Mouse (Mus musculus) forebrain, embryonic 15.5 days (tissue): ENCODE measurements at regions not wholly inside any gene's neighbourhood (a gene's known extent, or its start where the extent isn't known, plus 50 kb on each side); places are given as distances from the start of the nearest gene placed in this dataset.
"Not testable (repeated sequence)": the region's sequence is repeated elsewhere in the genome, so short reads cannot be mapped to it uniquely, and the experiment has no call there.

Source experiments
- ATAC-seq: fragments of 200-750 bp; cut with Nextera tagmentation; replicated peaks from 2 replicates; pipeline ENCODE4 v1.8.0; 2017; ENCODE audit warnings: mild to moderate bottlenecking, moderate TSS enrichment, moderate library complexity
- H3K27ac ChIP-seq: fragments of 300-500 bp; sonication (generic); replicated peaks from 2 replicates; pipeline ENCODE4 v1.5.1; 2015; ENCODE audit warnings: mild to moderate bottlenecking, inconsistent platforms
- H3K27me3 ChIP-seq: fragments of 300-500 bp; sonication (generic); 2 replicates; pipeline ENCODE4 v1.6.1; 2015; ENCODE audit warnings: inconsistent platforms
- H3K36me3 ChIP-seq: fragments of 300-500 bp; sonication (generic); 2 replicates; pipeline ENCODE4 v1.6.1; 2015; ENCODE audit warnings: mild to moderate bottlenecking, inconsistent platforms
- H3K4me1 ChIP-seq: fragments of 300-500 bp; sonication (generic); 2 replicates; pipeline ENCODE4 v1.6.1; 2015; ENCODE audit warnings: inconsistent platforms
- H3K4me2 ChIP-seq: fragments of 300-500 bp; sonication (generic); replicated peaks from 2 replicates; pipeline ENCODE4 v1.6.1; 2015; ENCODE audit warnings: mild to moderate bottlenecking, inconsistent platforms
- H3K4me3 ChIP-seq: fragments of 300-500 bp; sonication (generic); 2 replicates; pipeline ENCODE4 v1.5.1; 2015; ENCODE audit warnings: mild to moderate bottlenecking, inconsistent platforms
- H3K9ac ChIP-seq: fragments of 300-500 bp; sonication (generic); replicated peaks from 2 replicates; pipeline ENCODE4 v1.6.1; 2015; ENCODE audit warnings: mild to moderate bottlenecking, inconsistent platforms
- H3K9me3 ChIP-seq: fragments of 300-500 bp; sonication (generic); 2 replicates; pipeline ENCODE4 v1.6.1; 2016; ENCODE audit warnings: inconsistent platforms
- WGBS: fragments of 180-500 bp; shearing (Covaris S2); methylation state at CpG from one replicate; pipeline ENCODE4 v1.1.7; 2015; ENCODE audit warnings: mixed read lengths; 5-methylcytosine and 5-hydroxymethylcytosine counted together

GRCm38 (mm10) chr4:69576256-69576655 is 622.1 kb upstream of the Brinp1 start:
- H3K4me3 ChIP-seq: no peak overlapping the region
- WGBS: 53% methylated on average over 3 of the region's 3 CpGs
- no peaks in the 10 kb centered on the region for H3K27me3 ChIP-seq
- H3K27ac ChIP-seq: no peak overlapping the region
- no peak for ATAC-seq
- no peaks in the 10 kb centered on the region for H3K9me3 ChIP-seq
- no peak overlapping the region for H3K4me2 ChIP-seq
- no peaks in the 10 kb centered on the region for H3K36me3 ChIP-seq
- no peaks in the 10 kb centered on the region for H3K4me1 ChIP-seq
- H3K9ac ChIP-seq: no peak overlapping the region

- H3K9ac ChIP-seq: no peak overlapping the region
- H3K27me3 ChIP-seq: no peaks in the 10 kb centered on the region
- no peaks in the 10 kb centered on the region for H3K9me3 ChIP-seq
- ATAC-seq: no peak
- no peak overlapping the region for H3K27ac ChIP-seq
- no peaks in the 10 kb centered on the region for H3K4me1 ChIP-seq
- H3K4me3 ChIP-seq: no peak overlapping the region
- no peaks in the 10 kb centered on the region for H3K36me3 ChIP-seq
- 89% methylated on average over 2 of the region's 2 CpGs for WGBS
- no peak overlapping the region for H3K4me2 ChIP-seq
Observed at GRCm38 (mm10) chr4:69548104-69548503, 593.9 kb upstream of the Brinp1 start.

DNA sequence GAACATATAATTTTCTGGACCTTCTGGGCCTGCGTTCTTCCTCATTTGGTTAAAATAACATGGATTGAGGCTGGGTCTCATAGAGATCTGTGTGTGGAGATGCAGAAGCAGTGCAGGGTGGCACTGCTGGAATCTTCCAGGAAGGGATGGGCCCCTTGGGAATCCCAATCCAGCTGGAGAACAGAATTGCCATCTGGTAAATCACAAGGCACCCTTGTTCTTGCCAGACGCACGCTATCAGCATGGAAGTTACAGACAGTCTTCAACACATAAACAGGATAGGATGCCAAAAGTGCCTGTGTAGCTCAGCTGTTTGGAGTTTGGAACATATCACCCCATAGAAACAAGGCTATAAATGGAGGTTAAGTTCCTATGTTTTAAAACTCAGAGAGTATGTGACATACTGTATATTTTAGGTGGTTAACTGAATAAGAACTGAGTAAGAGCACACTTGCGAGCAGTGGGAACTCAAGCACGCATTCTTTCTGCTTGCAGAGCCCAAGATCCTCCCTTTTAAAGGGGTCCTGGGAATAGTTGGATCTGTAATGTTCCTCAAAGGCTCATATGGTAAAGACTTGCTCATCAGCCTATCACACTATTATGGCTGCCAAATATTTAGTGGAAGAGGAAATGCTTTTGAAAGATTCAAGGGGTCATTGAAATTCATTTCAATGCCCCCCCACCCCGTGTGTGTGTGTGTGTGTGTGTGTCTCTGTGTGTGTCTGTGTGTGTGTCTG is 584.1 kb upstream of the Brinp1 start:
- Histone ChIP-seq H3K36me3 (no peaks in the 10 kb centered on the region), H3K9me3 (no peaks in the 10 kb centered on the region), H3K4me2 (no peak overlapping the region), H3K9ac (no peak overlapping the region), H3K27ac (peak overlapping the region; percentile 42; the same call in 1 of the 2 replicates), H3K4me1 (no peaks in the 10 kb centered on the region), H3K27me3 (no peaks in the 10 kb centered on the region), H3K4me3 (no peak overlapping the region)
- 73% methylated on average over 6 of the region's 6 CpGs for WGBS
- peak; percentile 96 for ATAC-seq

DNA sequence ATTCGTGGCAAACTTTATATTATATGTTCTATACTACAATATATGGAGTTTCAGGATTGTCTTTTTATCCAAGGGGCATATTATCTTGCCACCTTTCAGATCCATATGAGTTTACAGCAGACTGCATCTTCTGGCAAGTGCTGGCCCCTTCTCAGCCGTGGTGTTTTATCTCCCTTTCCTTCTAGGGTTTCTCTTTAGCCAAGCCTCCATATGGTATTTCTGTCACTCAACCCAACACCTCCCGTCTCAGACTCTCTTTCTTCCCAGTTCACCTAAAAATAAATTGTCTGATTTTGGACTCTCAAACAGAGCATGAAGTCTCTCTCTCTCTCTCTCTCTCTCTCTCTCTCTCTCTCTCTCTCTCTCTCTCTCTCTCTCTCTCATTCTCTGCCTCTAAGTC is 578.9 kb upstream of the Brinp1 start:
- WGBS: 62% methylated on average over 3 of the region's 3 CpGs

GRCm38 (mm10) chr4:69523112-69523511 is 568.9 kb upstream of the Brinp1 start:
- Histone ChIP-seq H3K27me3 (no peaks in the 10 kb centered on the region), H3K4me1 (no peaks in the 10 kb centered on the region), H3K4me3 (no peak overlapping the region), H3K27ac (no peak overlapping the region), H3K36me3 (no peaks in the 10 kb centered on the region), H3K9me3 (no peaks in the 10 kb centered on the region), H3K9ac (no peak overlapping the region), H3K4me2 (no peak overlapping the region)
- ATAC-seq: no peak
- WGBS: 91% methylated on average over 2 of the region's 2 CpGs

More for the DNA sequence above, 578.9 kb upstream of the Brinp1 start:
- Histone ChIP-seq H3K9me3 (no peaks in the 10 kb centered on the region), H3K4me2 (no peak overlapping the region), H3K4me1 (no peaks in the 10 kb centered on the region), H3K27ac (no peak overlapping the region), H3K27me3 (no peaks in the 10 kb centered on the region), H3K36me3 (no peaks in the 10 kb centered on the region), H3K9ac (no peak overlapping the region), H3K4me3 (no peak overlapping the region)
- ATAC-seq: 0 out of 2 replicates have a peak, but pooled peaks have one; percentile 46

- H3K4me2 ChIP-seq: no peak overlapping the region
- ATAC-seq: no peak
- H3K4me3 ChIP-seq: no peak overlapping the region
- H3K9ac ChIP-seq: no peak overlapping the region
- no peaks in the 10 kb centered on the region for H3K4me1 ChIP-seq
- H3K27ac ChIP-seq: no peak overlapping the region
- H3K27me3 ChIP-seq: no peaks in the 10 kb centered on the region
- no peaks in the 10 kb centered on the region for H3K36me3 ChIP-seq
- WGBS: 79% methylated on average over 4 of the region's 4 CpGs
- H3K9me3 ChIP-seq: no peaks in the 10 kb centered on the region
Observed at GRCm38 (mm10) chr4:69508281-69508680, 554.1 kb upstream of the Brinp1 start.

GRCm38 (mm10) chr4:69471200-69471599 is 517.0 kb upstream of the Brinp1 start:
- Histone ChIP-seq H3K27me3 (no peaks in the 10 kb centered on the region), H3K9me3 (no peaks in the 10 kb centered on the region), H3K4me2 (no peak overlapping the region), H3K36me3 (no peaks in the 10 kb centered on the region), H3K4me1 (no peaks in the 10 kb centered on the region; the same call in 1 of the 2 replicates), H3K9ac (no peak overlapping the region), H3K27ac (no peak overlapping the region), H3K4me3 (no peak overlapping the region)
- 79% methylated on average over 1 of the region's 1 CpGs for WGBS
- peak; percentile 46; the same call in 1 of the 2 replicates for ATAC-seq

- no peak for ATAC-seq
- Histone ChIP-seq H3K27ac (no peak overlapping the region), H3K4me2 (no peak overlapping the region), H3K36me3 (no peaks in the 10 kb centered on the region), H3K9ac (no peak overlapping the region), H3K4me1 (no peaks in the 10 kb centered on the region), H3K9me3 (no peaks in the 10 kb centered on the region), H3K4me3 (no peak overlapping the region), H3K27me3 (no peaks in the 10 kb centered on the region)
Observed at GRCm38 (mm10) chr4:69459990-69460389, 505.8 kb upstream of the Brinp1 start.

DNA sequence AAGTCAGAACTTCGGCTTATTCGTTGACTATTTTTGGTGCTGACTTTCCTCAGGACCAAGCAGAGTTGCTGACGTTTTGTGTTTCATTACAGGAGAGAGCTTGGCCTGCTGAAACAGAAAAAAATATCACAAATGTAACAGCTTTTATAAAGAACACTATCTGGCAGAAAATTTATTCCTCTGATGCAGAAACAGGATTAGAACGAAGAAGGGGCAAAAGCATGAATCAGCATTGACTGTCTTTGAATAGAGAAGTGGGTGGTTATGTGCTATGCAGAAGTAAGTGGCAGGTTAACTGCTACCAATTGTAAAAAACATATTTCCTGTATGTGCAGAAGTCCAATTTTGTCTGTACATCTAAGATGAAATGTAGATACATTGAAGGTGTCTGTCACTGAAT is 502.2 kb upstream of the Brinp1 start:
- WGBS: 93% methylated on average over 4 of the region's 4 CpGs

GRCm38 (mm10) chr4:69446161-69446560 is 492.0 kb upstream of the Brinp1 start:
- no peaks in the 10 kb centered on the region for H3K9me3 ChIP-seq
- no peak overlapping the region for H3K4me3 ChIP-seq
- no peak for ATAC-seq

More for the DNA sequence above, 502.2 kb upstream of the Brinp1 start:
- Histone ChIP-seq H3K4me2 (no peak overlapping the region), H3K27me3 (no peaks in the 10 kb centered on the region), H3K9me3 (no peaks in the 10 kb centered on the region), H3K9ac (no peak overlapping the region), H3K36me3 (no peaks in the 10 kb centered on the region), H3K4me3 (no peak overlapping the region), H3K27ac (no peak overlapping the region), H3K4me1 (no peaks in the 10 kb centered on the region)
- no peak for ATAC-seq

GRCm38 (mm10) chr4:69443956-69444355 is 489.8 kb upstream of the Brinp1 start:
- ATAC-seq: no peak
- Histone ChIP-seq H3K4me2 (no peak overlapping the region), H3K9ac (no peak overlapping the region), H3K36me3 (no peaks in the 10 kb centered on the region), H3K4me1 (no peaks in the 10 kb centered on the region), H3K4me3 (no peak overlapping the region), H3K9me3 (no peaks in the 10 kb centered on the region), H3K27ac (no peak overlapping the region), H3K27me3 (no peaks in the 10 kb centered on the region)
- 89% methylated on average over 2 of the region's 2 CpGs for WGBS

More at GRCm38 (mm10) chr4:69446161-69446560, 492.0 kb upstream of the Brinp1 start:
- H3K9ac ChIP-seq: no peak overlapping the region
- no peaks in the 10 kb centered on the region for H3K36me3 ChIP-seq
- H3K27me3 ChIP-seq: no peaks in the 10 kb centered on the region
- 89% methylated on average over 6 of the region's 6 CpGs for WGBS
- no peaks in the 10 kb centered on the region for H3K4me1 ChIP-seq
- H3K4me2 ChIP-seq: no peak overlapping the region
- no peak overlapping the region for H3K27ac ChIP-seq

- no peak overlapping the region for H3K4me2 ChIP-seq
- 92% methylated on average over 9 of the region's 9 CpGs for WGBS
- H3K27ac ChIP-seq: no peak overlapping the region
- ATAC-seq: no peak
- no peaks in the 10 kb centered on the region for H3K9me3 ChIP-seq
- H3K4me3 ChIP-seq: no peak overlapping the region
- no peaks in the 10 kb centered on the region for H3K36me3 ChIP-seq
- no peaks in the 10 kb centered on the region for H3K4me1 ChIP-seq
- H3K9ac ChIP-seq: no peak overlapping the region
- no peaks in the 10 kb centered on the region for H3K27me3 ChIP-seq
Observed at GRCm38 (mm10) chr4:69435390-69435789, 481.2 kb upstream of the Brinp1 start.

DNA sequence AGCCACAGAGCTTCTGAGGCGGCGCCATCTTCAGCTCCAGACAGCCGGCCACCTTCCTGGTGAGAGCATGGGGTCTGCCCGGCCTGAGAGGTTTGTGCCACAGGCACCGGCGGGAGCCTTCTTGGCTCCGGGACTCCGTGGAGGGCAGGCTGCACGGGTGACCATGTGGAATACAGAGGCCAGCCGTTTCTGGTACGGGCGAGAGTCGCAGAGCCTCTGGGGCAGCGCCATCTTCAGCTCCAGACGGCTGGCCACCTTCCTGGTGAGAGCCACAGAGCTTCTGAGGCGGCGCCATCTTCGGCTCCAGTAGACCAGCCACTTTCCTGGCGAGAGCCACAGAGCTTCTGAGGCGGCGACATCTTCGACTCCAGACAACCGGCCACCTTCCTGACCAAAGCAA is 456.2 kb upstream of the Brinp1 start:
- H3K4me1 ChIP-seq, H3K4me3 ChIP-seq, H3K27ac ChIP-seq, H3K36me3 ChIP-seq, ATAC-seq, H3K4me2 ChIP-seq, H3K9ac ChIP-seq, H3K9me3 ChIP-seq, H3K27me3 ChIP-seq: not testable (repeated sequence)
- WGBS: 94% methylated on average over 23 of the region's 23 CpGs
